Mouse (Mus musculus) left cerebral cortex, adult 9 months (tissue): ENCODE data around the gene C3ar1.

Source experiments
- DNase-seq, 2 experiments: peaks; one replicate each; pipeline ENCODE4 v3.0.0; 2022; ENCODE audit warnings: low spot score in 2 of 2

The C3ar1 gene

GRCm38 (mm10) chr6:122828086-122828485 lies 27.9 kb downstream of the C3ar1 start:
- DNase-seq: no peak

- peak; percentile 83 to 92 for DNase-seq
Measured at GRCm38 (mm10) chr6:122825923-122826742, 29.8 kb downstream of the C3ar1 start.

DNA sequence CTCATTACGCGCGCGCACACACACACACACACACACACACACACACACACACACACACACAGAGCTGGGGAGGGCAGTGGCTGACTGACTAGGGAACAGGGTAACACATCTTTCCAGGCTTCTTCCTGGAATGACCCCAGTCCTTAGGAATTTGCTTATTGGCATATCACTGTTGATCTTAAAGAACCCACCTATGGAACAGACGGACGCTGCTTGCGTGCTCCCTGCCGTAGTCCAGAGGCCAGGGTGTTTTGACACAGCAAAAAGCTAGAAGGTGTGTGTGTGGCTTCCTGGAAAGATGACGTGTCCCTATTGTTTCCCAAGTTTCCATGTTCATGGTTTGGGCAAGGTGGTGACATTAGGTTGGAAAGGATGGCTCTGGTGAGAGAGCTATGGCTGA lies 30.8 kb downstream of the C3ar1 start:
- no peak for DNase-seq

- DNase-seq: no peak
Measured at GRCm38 (mm10) chr6:122824086-122824485, 31.9 kb downstream of the C3ar1 start.

DNA sequence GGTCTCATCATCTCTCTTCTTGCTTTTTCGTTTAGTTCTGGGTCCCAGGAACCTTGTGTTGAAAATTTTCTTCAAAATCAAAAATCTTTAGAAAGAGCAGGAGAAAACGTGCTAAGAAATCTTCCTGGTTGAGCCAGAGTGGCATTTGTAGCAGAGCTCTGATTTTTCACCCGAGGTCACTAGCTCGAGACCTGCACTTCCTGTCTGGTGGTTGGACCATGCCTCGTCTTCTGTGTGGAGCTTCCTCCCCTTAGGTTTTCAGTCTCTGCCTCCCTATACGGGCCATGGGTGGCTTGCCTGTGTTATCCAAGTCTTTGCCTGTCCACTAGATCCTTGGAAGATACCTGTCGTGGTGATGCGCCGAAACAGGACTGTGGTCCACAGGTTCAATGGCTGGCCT lies 34.1 kb downstream of the C3ar1 start:
- DNase-seq: no peak

- DNase-seq: no peak
Measured at GRCm38 (mm10) chr6:122820799-122821650, 34.9 kb downstream of the C3ar1 start.

DNA sequence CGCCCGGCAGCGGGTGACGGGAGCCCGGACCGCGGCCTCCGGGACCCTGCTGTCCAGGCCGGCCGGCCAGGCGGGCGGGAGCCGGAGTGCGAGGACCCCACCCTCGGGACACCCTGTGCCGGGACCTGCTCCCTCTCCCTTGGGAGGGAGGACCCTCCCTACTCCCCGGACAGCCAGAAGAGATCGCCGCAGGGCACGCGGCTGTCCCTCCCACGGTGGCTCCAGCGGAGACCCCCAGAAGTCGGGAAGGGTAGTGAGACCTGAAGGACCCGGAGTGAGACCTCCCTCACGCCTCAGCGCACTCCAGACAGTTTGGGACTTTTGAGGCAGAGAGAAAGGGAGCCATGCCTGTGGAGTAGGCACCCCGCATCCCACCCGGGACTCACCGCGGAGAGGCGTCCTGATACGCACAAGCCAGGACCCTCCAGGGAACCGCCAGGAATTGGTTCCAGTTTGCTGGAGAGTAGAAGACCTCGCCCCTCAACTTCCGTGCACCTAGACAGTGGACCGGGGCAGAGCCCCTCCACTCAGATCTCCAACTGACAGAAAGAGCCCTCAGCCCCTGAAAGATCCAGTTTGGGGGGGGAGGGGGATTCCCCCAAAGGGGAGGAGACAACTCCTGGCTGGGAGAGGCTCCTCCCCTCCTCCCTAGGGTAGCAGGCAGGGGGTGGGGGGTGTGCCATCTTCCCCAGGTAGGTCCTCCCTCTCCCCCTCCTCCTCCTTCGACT lies 35.7 kb downstream of the C3ar1 start:
- DNase-seq: no peak

- DNase-seq: peak in 1 of 2 experiments; percentile 55
Measured at GRCm38 (mm10) chr6:122819306-122820070, 36.5 kb downstream of the C3ar1 start, which contains the start of gene Foxj2. Gene Foxj2 (plus strand): TSS chr6:122819914.

- DNase-seq: no peak
Measured at GRCm38 (mm10) chr6:122813640-122814039, 42.3 kb downstream of the C3ar1 start.

DNA sequence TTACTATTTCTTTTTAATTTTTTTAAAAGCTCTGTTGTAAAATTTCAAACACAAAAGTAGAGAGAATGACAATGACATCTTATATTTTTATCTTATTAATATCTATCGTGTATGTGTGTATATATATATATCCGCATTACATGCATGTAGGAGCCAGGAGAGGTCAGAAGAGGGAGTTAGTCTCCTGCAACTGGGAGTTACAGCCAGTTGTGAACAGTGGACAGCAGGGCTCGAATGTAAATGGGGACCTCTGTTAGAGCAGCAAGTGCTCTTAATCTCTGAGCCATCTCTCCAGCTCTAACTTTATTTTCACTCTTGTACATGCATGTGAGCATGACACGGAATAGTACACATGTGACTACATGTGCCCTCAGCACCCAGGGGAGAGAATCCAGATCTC lies 43.2 kb downstream of the C3ar1 start:
- DNase-seq: no peak

DNA sequence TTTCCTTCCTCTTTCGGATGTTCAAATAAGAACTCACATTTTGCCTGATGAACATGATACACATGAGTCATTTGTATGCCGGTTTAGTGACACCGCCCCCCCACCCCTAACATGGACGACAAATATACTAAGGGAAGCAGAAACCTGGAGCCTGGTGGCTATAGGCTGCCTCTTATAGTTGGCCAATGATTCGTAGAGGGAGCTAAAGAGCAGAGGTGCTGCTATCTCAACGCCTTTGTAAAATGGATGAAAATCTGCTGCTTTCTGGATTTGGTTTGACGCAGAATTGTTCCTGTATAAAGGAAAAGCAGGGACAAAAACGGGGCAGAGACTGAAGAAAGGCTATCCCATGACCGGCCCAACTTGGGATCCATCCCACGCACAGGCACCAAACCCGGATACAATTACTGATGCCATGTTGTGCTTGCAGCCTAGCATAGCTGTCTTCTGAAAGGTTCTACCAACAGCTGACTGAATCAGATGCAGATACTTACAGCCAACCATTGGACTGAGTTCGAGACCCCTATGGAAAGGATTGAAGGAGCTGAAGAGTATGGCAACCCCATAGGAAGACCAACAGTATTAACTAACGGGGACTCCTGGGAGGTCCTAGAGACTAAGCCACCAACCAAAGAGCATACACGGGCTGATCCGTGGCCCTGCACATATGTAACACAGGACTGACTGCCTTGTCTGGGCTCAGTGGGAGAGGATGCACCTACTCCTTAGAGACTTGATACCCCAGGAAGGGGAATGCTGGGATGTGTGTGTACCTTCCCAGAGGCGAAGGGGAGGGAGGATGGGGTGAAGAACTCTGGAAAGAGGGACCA lies 44.0 kb downstream of the C3ar1 start:
- peak in 1 of 2 experiments; percentile 48 for DNase-seq

- DNase-seq: peak; percentile 85 to 92
Measured at GRCm38 (mm10) chr6:122811280-122811652, 44.7 kb downstream of the C3ar1 start.

- DNase-seq: peak; percentile 97 to 98
Measured at GRCm38 (mm10) chr6:122810615-122811279, 45.2 kb downstream of the C3ar1 start.

- DNase-seq: no peak
Measured at GRCm38 (mm10) chr6:122810022-122810614, 45.8 kb downstream of the C3ar1 start.

GRCm38 (mm10) chr6:122804418-122804817 lies 51.5 kb downstream of the C3ar1 start:
- peak in 1 of 2 experiments; percentile 88 for DNase-seq

DNA sequence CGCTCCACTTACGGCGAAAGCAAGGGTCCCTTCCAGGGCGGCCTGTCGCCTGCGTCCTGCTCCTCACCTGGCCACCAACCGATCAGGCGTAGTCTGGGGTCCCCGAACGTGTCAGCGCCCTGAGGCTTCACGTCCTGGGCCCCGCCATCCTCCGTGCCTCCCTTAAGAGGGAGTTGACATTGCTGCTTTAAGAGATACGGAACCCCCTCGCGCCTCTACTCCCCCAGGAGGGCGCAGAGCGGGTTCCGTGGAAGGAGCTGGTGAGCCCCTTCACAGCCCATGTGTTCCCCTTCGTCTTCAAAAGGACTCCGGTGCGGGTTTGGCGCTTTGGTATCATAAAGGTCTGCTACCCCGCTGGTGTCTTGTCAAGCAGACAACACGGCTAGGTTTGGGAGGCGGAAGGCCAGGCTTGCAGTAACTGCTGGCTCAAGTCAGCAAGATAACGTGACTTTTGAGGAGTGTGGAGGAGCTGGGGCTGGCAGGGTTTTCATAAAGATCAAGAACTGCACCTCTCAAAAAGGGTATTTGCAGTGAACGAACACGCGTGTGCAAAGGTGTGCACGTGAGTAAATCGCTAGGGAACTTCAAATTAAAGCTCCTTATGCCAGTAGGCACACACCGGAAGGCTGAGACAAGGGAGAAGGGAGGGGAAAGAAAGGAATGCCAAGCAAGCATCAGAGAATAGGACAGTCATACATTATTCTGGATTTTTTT lies 54.0 kb downstream of the C3ar1 start:
- DNase-seq: peak in 1 of 2 experiments; percentile 60

DNA sequence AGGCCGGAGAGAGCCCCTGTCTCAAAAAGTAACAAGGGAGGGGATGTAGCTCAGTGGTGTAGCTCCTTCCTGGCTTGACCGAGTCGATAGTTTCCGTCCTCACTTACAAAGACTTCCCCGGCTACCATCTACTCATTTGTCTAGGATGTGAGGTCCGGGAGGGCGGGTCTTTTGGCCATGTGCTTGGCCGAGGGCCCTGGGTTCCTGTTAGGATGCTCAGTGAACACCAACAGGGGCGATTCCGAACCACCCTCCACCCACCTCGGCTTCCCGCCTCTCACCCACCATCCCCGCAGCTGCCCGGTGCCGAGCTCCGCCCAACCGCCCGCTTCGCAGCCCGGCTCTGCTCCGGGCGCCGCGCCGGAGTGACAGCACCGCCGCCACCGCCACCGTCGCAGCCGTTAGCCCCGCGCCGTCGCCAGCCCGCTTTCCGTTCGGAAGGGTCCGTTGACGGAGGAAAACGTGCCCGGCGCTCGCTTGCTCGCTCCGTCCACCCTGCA lies 54.6 kb downstream of the C3ar1 start, which contains the start of gene Slc2a3:
Gene Slc2a3 (minus strand): TSS at position 340 of the 500 bp plus-strand sequence.
- DNase-seq: peak in 1 of 2 experiments; percentile 65

- DNase-seq: no peak
Measured at GRCm38 (mm10) chr6:122800640-122801300, 55.2 kb downstream of the C3ar1 start.
